Mouse (Mus musculus): Measurements from ENCODE around the gene Usp37.
A peak's percentile ranks its signal among the peaks of the same experiment; 100 is the strongest.

Gene Usp37

GRCm38 (mm10) chr1:74460273-74460672 lies 83.8 kb downstream of the Usp37 start:
- DNase-seq (ENCODE audit: low read depth) = peak; percentile 69

DNA sequence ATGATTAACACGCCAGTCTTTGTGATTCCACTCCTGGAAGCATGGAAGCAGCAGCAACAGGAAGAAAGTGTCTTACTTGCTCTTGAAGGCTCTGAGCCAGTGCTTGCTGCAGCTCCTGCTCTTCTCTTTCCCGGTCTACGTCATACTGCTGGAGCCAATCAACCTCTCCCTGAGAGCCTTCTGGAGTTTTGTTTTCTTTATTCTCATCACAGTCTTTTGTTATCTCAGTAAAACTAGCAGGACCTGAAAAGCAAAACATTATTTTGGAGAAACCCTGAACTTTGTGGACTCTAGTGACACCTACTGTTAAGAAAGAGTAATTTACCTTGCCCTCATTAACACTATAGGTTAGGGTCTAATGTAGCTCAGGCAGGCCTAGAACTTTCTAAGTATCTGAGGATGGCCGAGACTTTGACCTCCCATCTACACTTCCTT lies 91.5 kb downstream of the Usp37 start:
- peak; percentile 79 for DNase-seq (ENCODE audit: low read depth)

DNA sequence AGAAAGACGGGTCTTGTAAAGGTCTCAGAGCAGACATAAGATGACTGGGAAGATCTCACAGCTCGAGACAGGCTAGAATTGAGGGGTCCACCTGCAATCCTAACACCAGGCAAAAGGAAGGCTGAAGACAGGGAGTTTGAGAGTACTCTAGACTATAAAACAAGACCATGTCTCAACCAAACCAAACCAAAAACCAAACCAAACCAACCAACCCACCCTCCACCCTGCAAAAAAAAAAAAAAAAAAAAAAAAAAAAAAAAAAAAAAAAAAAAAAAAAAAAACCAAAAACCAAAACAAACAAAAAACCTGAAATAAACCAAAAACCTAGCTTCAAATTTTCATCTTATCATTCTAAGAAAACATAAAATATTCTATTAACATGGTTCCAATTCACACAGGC lies 99.5 kb downstream of the Usp37 start:
- DNase-seq (ENCODE audit: low read depth) = no peak

DNA sequence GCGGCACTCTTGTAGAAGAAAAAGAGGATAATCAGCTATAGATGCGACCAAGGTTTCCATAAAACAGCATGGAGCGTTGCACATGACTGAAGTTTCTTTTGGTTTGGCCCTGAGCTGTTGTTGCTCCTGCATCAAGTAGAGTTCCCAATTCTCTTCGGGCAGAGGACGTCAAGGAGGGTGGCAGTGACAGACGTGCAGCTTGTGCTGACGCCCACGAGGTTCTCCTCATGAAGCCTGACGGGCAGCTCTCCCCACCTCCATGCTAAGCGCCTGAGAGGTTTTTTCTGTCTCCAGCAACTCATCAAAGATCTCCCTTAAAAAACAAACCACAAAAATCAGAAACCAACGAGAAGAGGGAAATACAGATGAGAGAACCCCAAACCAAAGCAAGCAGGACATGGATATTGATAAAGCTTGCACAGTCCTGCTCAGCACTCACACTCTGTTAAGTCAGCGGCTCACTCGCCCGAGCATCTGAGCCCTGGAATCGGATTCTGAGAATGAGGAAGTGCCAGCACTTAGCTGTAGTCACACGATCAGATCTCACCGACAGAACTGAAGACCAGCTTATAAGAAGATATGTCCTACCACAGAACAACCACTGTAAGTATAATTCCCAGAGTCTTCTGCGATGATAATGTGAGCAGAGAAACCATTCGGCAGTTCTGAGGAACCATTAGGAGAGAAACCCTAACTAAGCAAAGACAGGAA lies 104.8 kb downstream of the Usp37 start:
- DNase-seq (ENCODE audit: low read depth) = no peak

DNA sequence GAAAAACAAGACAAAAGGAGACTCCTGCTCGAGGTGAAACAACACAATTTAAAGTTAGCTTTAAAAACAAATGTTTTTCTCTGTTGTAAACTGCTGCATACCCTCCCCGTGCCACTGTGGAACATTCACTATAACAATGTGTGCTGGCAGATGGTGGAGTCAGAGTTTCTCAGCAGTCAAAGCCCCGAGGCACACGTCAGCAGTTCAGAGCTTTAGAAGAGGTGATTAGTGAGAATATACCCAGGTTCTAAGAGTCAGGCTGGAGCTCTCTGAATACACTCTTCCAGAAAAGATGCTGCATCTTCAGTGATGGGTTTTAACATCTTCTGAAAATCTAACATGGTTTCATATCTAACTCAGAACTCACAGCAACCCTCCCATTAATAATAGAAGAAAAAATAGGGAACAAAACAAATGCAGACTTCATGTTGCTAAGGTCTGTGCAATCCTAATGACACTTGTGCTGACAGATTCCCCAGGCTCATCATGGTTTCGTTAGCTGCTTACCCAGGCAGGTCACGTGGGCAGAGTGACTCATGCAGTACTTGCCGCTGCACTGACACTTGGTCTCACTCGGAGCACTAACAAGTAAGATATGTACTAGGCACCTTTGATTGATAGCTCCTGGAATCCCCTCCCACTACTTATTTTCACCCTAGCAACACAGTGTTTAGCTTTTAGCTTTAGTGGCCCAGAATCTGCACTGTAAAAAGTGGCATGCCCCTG lies 106.2 kb downstream of the Usp37 start:
- peak; percentile 62 for DNase-seq (ENCODE audit: low read depth)

DNA sequence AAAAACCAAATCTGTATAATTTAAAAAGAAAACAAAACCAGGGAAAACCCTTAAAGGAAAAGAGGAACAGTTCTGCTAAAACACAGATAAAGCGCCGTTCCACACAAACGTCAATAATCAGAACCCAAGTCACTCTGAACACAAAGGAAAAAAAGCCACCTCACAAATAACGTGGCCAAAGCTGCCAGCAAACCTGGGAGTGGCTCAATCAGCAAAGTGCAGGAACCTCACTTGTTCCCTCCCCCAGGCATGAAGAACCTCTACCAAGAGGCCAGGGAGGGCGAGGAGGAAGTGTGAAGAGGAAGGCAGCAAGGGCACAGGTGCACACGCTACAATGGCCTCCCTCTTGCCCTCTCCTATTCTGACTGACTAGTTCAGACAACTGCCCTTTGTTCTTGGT lies 108.5 kb downstream of the Usp37 start:
- no peak for DNase-seq (ENCODE audit: low read depth)

DNA sequence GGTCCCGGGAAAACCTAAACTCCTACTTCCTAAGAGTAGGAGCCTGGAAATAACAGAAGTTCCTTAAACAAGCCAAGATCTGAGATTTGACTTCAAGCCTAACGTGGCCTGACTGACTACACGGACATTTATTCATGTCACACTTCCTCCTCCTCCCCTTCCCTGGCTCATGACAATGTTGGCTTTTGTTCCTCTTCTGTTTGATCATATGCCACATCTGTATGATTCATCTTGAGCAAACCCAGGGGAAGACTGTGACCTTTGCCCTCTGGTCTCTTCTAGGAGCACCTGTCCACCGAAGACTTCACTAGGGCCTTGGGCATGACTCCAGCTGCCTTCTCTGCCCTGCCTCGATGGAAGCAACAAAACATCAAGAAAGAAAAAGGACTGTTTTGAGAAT lies 109.5 kb downstream of the Usp37 start:
- DNase-seq (ENCODE audit: low read depth) = no peak

- DNase-seq (ENCODE audit: low read depth) = no peak
Observed at GRCm38 (mm10) chr1:74433220-74433619, 110.9 kb downstream of the Usp37 start.

- no peak for DNase-seq (ENCODE audit: low read depth)
Observed at GRCm38 (mm10) chr1:74425845-74426244, 118.2 kb downstream of the Usp37 start.

DNA sequence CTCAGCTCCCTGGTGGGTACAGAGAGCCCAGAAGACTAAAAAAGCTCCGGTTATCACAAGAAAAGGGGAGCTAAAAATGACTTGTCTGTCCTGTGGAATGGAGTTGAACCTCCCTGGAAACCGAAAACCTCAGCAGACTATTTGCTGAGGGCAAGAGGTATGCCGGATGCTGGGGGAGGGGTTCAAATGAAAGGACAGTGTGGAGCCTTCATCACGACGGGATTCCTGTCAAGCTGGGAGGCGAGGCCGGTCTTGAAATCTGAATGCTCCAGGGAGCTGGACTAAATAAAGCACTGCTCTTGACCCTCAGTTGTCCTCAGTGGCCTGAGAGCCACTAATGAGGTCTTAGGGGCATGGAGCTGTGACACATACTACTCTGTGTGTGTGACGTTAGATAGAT lies 120.9 kb downstream of the Usp37 start:
- no peak for DNase-seq (ENCODE audit: low read depth)

DNA sequence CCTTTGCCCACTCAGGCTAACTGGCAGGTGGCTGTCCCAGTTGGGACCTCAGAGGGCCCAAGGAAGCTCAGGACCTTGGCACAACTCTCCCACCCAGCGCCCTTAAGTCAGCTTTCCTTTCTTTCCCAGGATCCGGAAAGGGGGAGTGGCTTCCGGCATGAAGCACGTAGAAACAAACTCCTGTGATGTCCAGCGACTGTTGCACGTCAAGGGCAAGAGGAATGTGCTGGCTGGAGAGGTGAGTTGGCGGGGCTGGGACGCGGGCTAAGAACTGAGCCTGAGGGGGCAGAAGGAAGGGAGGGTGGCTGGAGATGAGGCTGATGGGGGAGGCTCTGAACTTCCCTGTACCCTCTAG lies 124.7 kb downstream of the Usp37 start:
- no peak for DNase-seq (ENCODE audit: low read depth)

GRCm38 (mm10) chr1:74418747-74419439 lies 125.2 kb downstream of the Usp37 start:
- DNase-seq (ENCODE audit: low read depth) = no peak

- DNase-seq (ENCODE audit: low read depth) = peak; percentile 39
Observed at GRCm38 (mm10) chr1:74415143-74415542, 128.9 kb downstream of the Usp37 start.

GRCm38 (mm10) chr1:74412711-74413110 lies 131.4 kb downstream of the Usp37 start:
- DNase-seq (ENCODE audit: low read depth) = no peak

DNA sequence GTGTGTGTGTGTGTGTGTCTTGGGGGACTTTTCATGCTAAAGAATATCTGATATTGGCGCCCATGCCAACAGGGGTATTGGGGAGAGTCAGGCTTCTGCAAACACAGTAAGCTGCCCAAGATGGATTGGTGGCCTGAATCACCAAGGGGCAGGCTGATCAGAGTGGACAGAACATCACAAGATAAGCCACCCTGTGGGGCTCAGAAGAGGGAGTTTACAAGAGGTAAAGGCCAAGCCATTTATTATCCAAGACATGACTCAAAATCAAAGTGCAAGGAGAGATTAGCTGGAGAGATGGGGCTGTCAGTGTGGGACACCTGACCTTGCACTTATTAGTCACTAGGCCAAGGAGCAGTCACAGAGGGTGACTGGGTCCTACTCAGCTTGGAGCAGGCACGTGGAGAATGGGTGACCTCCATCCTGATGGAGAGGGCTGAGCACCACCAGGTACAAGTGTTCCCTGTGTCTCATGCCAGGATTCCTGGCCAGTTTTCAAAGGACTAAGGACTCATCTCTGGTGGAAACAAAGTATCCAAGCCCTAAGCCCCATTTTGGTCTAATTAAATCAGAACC lies 132.2 kb downstream of the Usp37 start:
- DNase-seq (ENCODE audit: low read depth) = no peak

DNA sequence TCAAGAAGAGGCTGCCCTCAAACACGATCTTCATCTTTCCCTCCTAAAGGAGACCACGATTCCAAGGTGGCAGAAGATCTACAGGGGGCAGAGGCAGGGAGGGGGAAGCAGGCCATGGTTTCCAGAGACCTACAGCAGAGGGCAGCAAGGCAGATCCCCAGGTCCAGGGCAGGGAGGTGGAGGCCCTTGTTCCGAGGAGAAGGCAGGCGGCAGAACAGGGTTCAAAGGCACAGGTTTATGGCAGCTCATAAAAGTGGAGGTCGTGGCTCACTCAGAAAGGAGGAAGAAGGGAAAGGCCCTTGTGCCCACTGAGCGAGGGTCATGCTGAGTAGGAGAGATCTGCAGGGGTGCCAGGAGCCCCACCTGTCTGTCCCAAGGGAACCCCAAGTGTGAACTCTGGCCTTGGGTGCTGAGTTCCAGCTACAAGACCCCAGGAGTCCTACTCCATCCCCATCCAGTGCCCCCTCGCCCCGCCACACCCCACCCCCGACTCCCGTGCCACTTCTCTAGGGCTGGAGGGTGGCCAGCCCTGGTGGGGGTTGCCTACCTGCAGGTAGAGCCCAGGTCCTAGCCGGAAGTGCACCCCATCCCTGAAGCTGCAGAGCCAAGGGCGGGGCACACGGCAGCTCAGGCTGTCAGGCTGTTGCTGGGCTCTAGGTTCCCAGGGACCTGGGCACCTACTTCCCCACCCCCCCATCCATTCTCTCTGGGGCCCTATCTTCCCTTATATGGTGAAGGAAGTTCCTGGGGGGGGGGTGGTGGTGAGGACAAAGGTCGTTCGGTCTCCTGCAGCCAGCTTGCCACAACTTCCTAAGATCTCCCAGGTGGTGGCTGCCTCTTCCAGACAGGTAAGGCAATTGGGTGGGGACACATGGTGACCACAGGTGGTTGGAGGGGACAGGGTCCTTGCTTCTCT lies 135.2 kb downstream of the Usp37 start, which contains the start of gene Vil1:
TSS of gene Vil1 (plus strand) at position 788 of the 916 bp plus-strand sequence.
- DNase-seq (ENCODE audit: low read depth) = no peak

DNA sequence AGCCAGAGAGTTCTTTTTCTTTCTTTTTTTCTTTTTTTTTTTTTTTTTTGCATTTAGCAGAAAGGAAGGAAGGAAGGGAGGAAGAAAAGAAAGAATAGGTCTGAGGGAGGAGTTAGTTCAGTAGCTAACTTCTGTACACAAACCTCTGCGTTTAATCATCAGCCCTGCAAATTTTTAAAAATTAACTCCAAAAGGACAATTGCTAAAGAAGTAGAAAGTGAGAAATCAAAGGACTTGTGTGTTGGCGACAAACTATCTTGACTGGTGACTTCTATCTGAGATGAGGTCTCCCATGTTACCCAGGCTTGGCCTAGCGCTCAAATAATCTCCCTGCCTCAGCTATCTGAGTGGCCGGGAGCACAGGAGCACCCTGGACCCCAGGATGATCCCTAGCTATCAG lies 139.9 kb downstream of the Usp37 start:
- DNase-seq (ENCODE audit: low read depth) = no peak

- no peak for DNase-seq (ENCODE audit: low read depth)
Observed at GRCm38 (mm10) chr1:74401015-74401702, 142.9 kb downstream of the Usp37 start.

- DNase-seq (ENCODE audit: low read depth) = no peak
Observed at GRCm38 (mm10) chr1:74400531-74400930, 143.6 kb downstream of the Usp37 start.

GRCm38 (mm10) chr1:74397919-74398451 lies 146.1 kb downstream of the Usp37 start:
- peak; percentile 89 for DNase-seq (ENCODE audit: low read depth)
